Mouse (Mus musculus): ENCODE measurements around the gene Hdac11.
A peak's percentile ranks its signal among the peaks of the same experiment; 100 is the strongest.
"Not testable (repeated sequence)": the region's sequence is repeated elsewhere in the genome, so short reads cannot be mapped to it uniquely, and the experiment has no call there.

Gene Hdac11

GRCm38 (mm10) chr6:91156554-91157236, at the start of gene Hdac11:
Gene Hdac11 (plus strand): TSS chr6:91156665.
- peak; percentile 79 for DNase-seq (ENCODE audit: extremely low read depth, low read depth)

- no peak for DNase-seq (ENCODE audit: extremely low read depth, low read depth)
These were observed 48.1 kb upstream of the Hdac11 start for GRCm38 (mm10) chr6:91108301-91108916.

GRCm38 (mm10) chr6:91108917-91109450, 47.5 kb upstream of the Hdac11 start:
- no peak for DNase-seq (ENCODE audit: extremely low read depth, low read depth)

GRCm38 (mm10) chr6:91109489-91109888, 47.0 kb upstream of the Hdac11 start:
- DNase-seq (ENCODE audit: extremely low read depth, low read depth): no peak

- no peak for DNase-seq (ENCODE audit: extremely low read depth, low read depth)
These were observed 46.0 kb upstream of the Hdac11 start for GRCm38 (mm10) chr6:91110323-91111020.

GRCm38 (mm10) chr6:91111141-91111953, 45.1 kb upstream of the Hdac11 start:
- no peak for DNase-seq (ENCODE audit: extremely low read depth, low read depth)

GRCm38 (mm10) chr6:91111954-91112252, 44.6 kb upstream of the Hdac11 start:
- DNase-seq (ENCODE audit: extremely low read depth, low read depth): no peak

GRCm38 (mm10) chr6:91114716-91115115, 41.7 kb upstream of the Hdac11 start:
- no peak for DNase-seq (ENCODE audit: extremely low read depth, low read depth)

GRCm38 (mm10) chr6:91115158-91115557, 41.3 kb upstream of the Hdac11 start:
- DNase-seq (ENCODE audit: extremely low read depth, low read depth): no peak

GRCm38 (mm10) chr6:91115863-91116243, 40.6 kb upstream of the Hdac11 start:
- no peak for DNase-seq (ENCODE audit: extremely low read depth, low read depth)

GRCm38 (mm10) chr6:91116244-91117145, 40.0 kb upstream of the Hdac11 start, which contains the start of gene Nup210:
Gene Nup210 (minus strand): TSS chr6:91116829.
- peak; percentile 83 for DNase-seq (ENCODE audit: extremely low read depth, low read depth)

- no peak for DNase-seq (ENCODE audit: extremely low read depth, low read depth)
These were observed 39.3 kb upstream of the Hdac11 start for GRCm38 (mm10) chr6:91117149-91117548.

GRCm38 (mm10) chr6:91118526-91118925, 37.9 kb upstream of the Hdac11 start:
- no peak for DNase-seq (ENCODE audit: extremely low read depth, low read depth)

GRCm38 (mm10) chr6:91120206-91120605, 36.3 kb upstream of the Hdac11 start:
- DNase-seq (ENCODE audit: extremely low read depth, low read depth): no peak

GRCm38 (mm10) chr6:91121089-91121488, 35.4 kb upstream of the Hdac11 start:
- not testable (repeated sequence) for DNase-seq (ENCODE audit: extremely low read depth, low read depth)

GRCm38 (mm10) chr6:91123453-91123852, 33.0 kb upstream of the Hdac11 start:
- DNase-seq (ENCODE audit: extremely low read depth, low read depth): no peak

GRCm38 (mm10) chr6:91124286-91125227, 31.9 kb upstream of the Hdac11 start:
- no peak for DNase-seq (ENCODE audit: extremely low read depth, low read depth)

- no peak for DNase-seq (ENCODE audit: extremely low read depth, low read depth)
These were observed 31.3 kb upstream of the Hdac11 start for GRCm38 (mm10) chr6:91125228-91125585.

- no peak for DNase-seq (ENCODE audit: extremely low read depth, low read depth)
These were observed 27.5 kb upstream of the Hdac11 start for GRCm38 (mm10) chr6:91128996-91129395.
